Mouse (Mus musculus) ES-CJ7 (cell line): ENCODE measurements at regions not wholly inside any gene's neighbourhood (a gene's known extent, or its start where the extent isn't known, plus 50 kb on each side); places are given as distances from the start of the nearest gene placed in this dataset.

ENCODE experiments used
- DNase-seq: peaks from one replicate; pipeline ENCODE4 v3.0.0; 2011; ENCODE audit warnings: low read depth, low spot score

- peak; percentile 60 for DNase-seq
Observed at GRCm38 (mm10) chr1:5461511-5461910, 653.8 kb downstream of the Gm37988 start.
